Mouse (Mus musculus) midbrain, postnatal 0 days (tissue): ENCODE measurements at regions not wholly inside any gene's neighbourhood (a gene's known extent, or its start where the extent isn't known, plus 50 kb on each side); places are given as distances from the start of the nearest gene placed in this dataset.
A peak's percentile ranks its signal among the peaks of the same experiment; 100 is the strongest.

Experiments
- ATAC-seq: fragments of 200-750 bp; cut with Nextera tagmentation; 2 replicates; pipeline ENCODE4 v1.8.0; 2017; ENCODE audit warnings: moderate number of reproducible peaks, mild to moderate bottlenecking, moderate TSS enrichment, moderate library complexity; ENCODE audit not compliant: low FRiP score
- DNase-seq: peaks from one replicate; pipeline ENCODE4 v3.0.0-alpha.2; 2015; ENCODE audit warnings: low spot score
- H3K27ac ChIP-seq: fragments of 300-500 bp; sonication (generic); 2 replicates; pipeline ENCODE4 v1.5.1; 2014; ENCODE audit warnings: low read depth, mild to moderate bottlenecking, low read length, mixed read lengths
- H3K27me3 ChIP-seq: fragments of 300-500 bp; sonication (generic); 2 replicates; pipeline ENCODE4 v1.6.1; 2014; ENCODE audit warnings: low read length, control low read depth, mixed read lengths; ENCODE audit not compliant: insufficient read depth
- H3K36me3 ChIP-seq: fragments of 300-500 bp; sonication (generic); 2 replicates; pipeline ENCODE4 v1.6.1; 2014; ENCODE audit warnings: low read length, control low read depth, mixed read lengths; ENCODE audit not compliant: insufficient read depth
- H3K4me1 ChIP-seq: fragments of 300-500 bp; sonication (generic); 2 replicates; pipeline ENCODE4 v1.6.1; 2014; ENCODE audit warnings: mild to moderate bottlenecking, control low read depth, antibody characterized with exemption, low read length, mixed read lengths; ENCODE audit not compliant: insufficient read depth
- H3K4me2 ChIP-seq: fragments of 300-500 bp; sonication (generic); 2 replicates; pipeline ENCODE4 v1.6.1; 2014; ENCODE audit warnings: low read depth, mild to moderate bottlenecking, low read length, mixed read lengths; ENCODE audit not compliant: poor library complexity, severe bottlenecking
- H3K4me3 ChIP-seq: fragments of 300-500 bp; sonication (generic); 2 replicates; pipeline ENCODE4 v1.5.1; 2014; ENCODE audit warnings: low read depth, mild to moderate bottlenecking, low read length, moderate library complexity
- H3K9ac ChIP-seq: fragments of 300-500 bp; sonication (generic); replicated peaks from 2 replicates; pipeline ENCODE4 v1.6.1; 2014; ENCODE audit warnings: mild to moderate bottlenecking, low read length, moderate library complexity, mixed read lengths; ENCODE audit not compliant: poor library complexity, severe bottlenecking
- H3K9me3 ChIP-seq: fragments of 300-500 bp; sonication (generic); 2 replicates; pipeline ENCODE4 v1.6.1; 2016; ENCODE audit warnings: low read length, control low read depth
- CTCF ChIP-seq: IDR thresholded peaks from 2 replicates; pipeline ENCODE4 v1.5.1; 2016; ENCODE audit warnings: antibody characterized with exemption, mild to moderate bottlenecking
- WGBS: fragments of 180-500 bp; shearing (Covaris S2); extraction: QIAGEN DNeasy Blood & Tissue Kit; methylation state at CpG from one replicate; pipeline ENCODE4 v1.1.7; 2014; 5-methylcytosine and 5-hydroxymethylcytosine counted together

DNA sequence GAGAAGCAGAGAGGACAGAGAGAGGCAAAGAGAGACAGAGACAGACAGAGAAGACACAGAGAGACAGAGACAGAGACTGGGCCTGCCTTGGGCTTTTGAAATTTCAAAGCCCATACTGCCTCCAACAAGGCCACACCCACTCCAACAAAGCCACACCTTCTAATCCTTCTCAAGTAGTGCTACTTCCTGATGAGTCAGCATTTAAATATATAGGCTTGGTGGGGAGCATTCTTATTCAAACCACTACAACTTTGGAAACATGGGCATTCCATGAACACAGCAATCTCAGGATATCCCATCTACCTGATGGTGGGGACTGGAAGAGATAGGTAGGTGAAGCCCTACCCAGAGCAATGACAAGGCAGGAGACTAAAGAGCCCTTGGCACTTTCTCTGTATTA, 182.0 kb upstream of the N4bp1 start:
- ATAC-seq (no peak), DNase-seq (no peak)
- Histone ChIP-seq H3K36me3 (no peaks in the 10 kb centered on the region), H3K4me1 (no peaks in the 10 kb centered on the region), H3K9me3 (no peaks in the 10 kb centered on the region), H3K4me3 (no peak overlapping the region), H3K27me3 (no peaks in the 10 kb centered on the region), H3K27ac (no peak overlapping the region), H3K4me2 (no peak overlapping the region), H3K9ac (no peak overlapping the region)
- no peak for TF ChIP-seq CTCF

DNA sequence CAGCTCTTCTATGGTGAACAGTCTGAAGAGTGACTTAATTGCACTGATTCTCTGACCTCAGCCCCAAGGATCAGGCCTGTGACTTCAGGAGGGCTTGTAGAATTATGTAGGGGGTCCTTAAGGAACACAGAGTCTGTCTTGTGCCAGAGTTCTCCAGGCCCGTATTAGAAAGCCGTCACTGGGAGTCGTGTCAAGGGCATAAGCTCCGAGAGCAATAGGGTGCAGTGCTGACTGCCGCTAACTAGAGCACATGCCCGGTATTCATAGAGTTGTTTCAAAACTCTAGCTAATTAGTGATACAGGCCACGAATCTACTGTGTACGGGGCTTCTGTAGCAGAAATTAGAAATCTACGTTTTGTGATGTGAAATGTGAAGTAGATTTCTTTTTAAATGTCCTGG, 179.7 kb upstream of the N4bp1 start:
- 77% methylated on average over 9 of the region's 9 CpGs for WGBS
- Histone ChIP-seq H3K4me3 (no peak overlapping the region), H3K9ac (no peak overlapping the region), H3K4me1 (no peaks in the 10 kb centered on the region), H3K27ac (no peak overlapping the region), H3K27me3 (no peaks in the 10 kb centered on the region), H3K36me3 (no peaks in the 10 kb centered on the region), H3K9me3 (no peaks in the 10 kb centered on the region), H3K4me2 (no peak overlapping the region)
- ATAC-seq (no peak), DNase-seq (no peak)
- TF ChIP-seq CTCF = no peak

DNA sequence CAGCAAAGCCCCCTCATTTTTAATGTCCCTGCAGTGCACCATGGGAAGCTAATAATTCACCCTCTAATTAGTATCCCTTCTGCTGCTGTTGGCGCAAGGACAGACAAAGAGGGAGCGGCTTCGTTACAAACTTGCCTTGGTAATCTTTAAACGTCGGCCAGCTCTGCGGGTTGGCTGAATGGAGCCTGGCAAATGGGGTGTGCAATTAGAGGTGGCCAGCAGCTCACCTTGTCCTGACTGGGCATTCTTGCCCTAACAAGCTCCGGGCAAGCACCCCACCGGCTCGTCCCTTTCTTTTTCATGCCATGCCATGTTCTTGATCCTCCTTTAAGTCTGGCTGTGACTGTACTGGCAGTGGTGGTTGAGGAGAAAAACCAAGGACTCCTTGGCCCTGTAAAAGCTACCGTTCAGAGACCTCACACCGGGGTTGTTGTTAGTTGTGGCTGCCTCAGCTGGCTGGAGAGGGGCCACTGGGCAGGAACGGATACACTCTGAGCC, 179.2 kb upstream of the N4bp1 start:
- WGBS = 45% methylated on average over 12 of the region's 12 CpGs
- no peaks in the 10 kb centered on the region for H3K4me1 ChIP-seq
- H3K4me3 ChIP-seq = no peak overlapping the region
- H3K9ac ChIP-seq = no peak overlapping the region
- H3K9me3 ChIP-seq = no peaks in the 10 kb centered on the region
- ATAC-seq = no peak; the same call in 1 of the 2 replicates
- peak; percentile 64 for DNase-seq
- no peaks in the 10 kb centered on the region for H3K36me3 ChIP-seq
- H3K27ac ChIP-seq = no peak overlapping the region
- TF ChIP-seq CTCF = no peak
- no peaks in the 10 kb centered on the region for H3K27me3 ChIP-seq
- H3K4me2 ChIP-seq = no peak overlapping the region

DNA sequence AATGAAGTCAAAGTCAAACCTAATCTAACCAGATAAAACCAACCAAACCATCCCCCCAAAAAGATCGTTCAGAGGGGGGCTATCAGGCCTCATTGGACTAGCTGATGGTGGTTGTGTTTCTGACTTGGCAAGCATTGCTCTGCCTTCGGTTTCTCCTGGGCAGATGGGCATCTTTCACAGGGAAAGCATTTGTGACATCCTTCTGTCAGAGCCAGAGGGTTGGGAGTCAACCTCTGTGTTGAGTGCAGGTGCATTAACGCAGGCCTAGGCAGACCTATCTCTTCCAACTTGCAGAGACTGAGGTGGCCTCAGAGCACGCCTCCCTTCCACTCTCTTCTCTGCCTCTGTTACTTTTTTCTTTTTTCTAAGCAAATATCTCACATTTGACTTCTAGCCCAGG, 178.5 kb upstream of the N4bp1 start:
- no peak for DNase-seq
- Histone ChIP-seq H3K27ac (no peak overlapping the region), H3K27me3 (no peaks in the 10 kb centered on the region), H3K9me3 (no peaks in the 10 kb centered on the region), H3K9ac (no peak overlapping the region), H3K4me2 (no peak overlapping the region), H3K4me3 (no peak overlapping the region), H3K36me3 (no peaks in the 10 kb centered on the region), H3K4me1 (no peaks in the 10 kb centered on the region)
- 78% methylated on average over 4 of the region's 4 CpGs for WGBS
- no peak for TF ChIP-seq CTCF
- ATAC-seq = no peak

DNA sequence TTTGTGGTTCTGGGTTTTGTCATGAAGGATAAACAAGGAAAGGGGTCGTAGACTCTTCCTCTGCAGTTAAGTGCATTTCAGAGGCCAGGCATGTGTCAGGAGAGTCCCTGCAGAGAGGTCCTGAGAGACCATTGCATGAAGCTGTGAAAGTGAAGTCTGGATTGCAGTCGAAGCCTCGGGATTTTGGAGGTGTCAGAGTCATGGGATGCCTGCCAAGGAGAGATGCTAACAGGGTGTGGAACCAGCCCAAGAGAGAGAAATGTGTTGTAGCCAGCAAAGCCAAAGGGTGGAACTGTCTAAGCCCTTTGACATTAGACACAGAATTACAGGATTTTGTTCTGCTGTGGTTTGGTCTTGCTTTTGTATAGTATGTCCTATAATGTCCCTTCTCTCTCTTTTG, 164.7 kb upstream of the N4bp1 start:
- no peak overlapping the region for H3K27ac ChIP-seq
- H3K4me1 ChIP-seq = no peaks in the 10 kb centered on the region
- H3K9me3 ChIP-seq = no peaks in the 10 kb centered on the region
- ATAC-seq = no peak
- no peak overlapping the region for H3K4me3 ChIP-seq
- no peak for TF ChIP-seq CTCF
- H3K36me3 ChIP-seq = no peaks in the 10 kb centered on the region
- H3K4me2 ChIP-seq = no peak overlapping the region
- H3K9ac ChIP-seq = no peak overlapping the region
- no peak for DNase-seq
- WGBS = 63% methylated on average over 3 of the region's 3 CpGs
- H3K27me3 ChIP-seq = no peaks in the 10 kb centered on the region

DNA sequence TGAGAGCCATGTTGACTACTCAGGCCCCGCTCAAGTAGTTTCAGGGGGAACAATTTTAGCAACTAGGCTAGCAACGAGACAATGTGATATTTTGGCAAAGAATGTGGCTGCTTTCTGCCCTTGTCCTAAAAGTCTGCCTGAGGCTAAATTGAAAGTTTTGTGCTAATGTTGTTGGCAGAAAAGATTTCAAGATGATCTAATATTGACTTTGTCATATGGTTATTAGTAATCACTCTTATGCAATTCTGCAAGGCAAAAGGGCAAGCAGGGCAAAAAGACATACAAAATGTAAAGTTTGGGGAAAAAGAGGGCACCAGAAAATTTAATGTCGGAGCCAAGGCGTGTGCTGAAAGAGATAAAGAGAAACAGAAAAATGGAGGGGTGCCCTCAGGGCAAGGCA, 164.1 kb upstream of the N4bp1 start:
- H3K27ac ChIP-seq = no peak overlapping the region
- no peaks in the 10 kb centered on the region for H3K27me3 ChIP-seq
- WGBS = 86% methylated on average over 4 of the region's 4 CpGs
- no peaks in the 10 kb centered on the region for H3K36me3 ChIP-seq
- H3K9me3 ChIP-seq = no peaks in the 10 kb centered on the region
- no peak overlapping the region for H3K9ac ChIP-seq
- no peak for TF ChIP-seq CTCF
- H3K4me2 ChIP-seq = no peak overlapping the region
- ATAC-seq (no peak), DNase-seq (no peak)
- H3K4me3 ChIP-seq = no peak overlapping the region
- H3K4me1 ChIP-seq = no peaks in the 10 kb centered on the region; the same call in 1 of the 2 replicates
